ENCODE assay signal across 42 mouse cellular contexts in genomic region chr2:28897340-28897899, GRCm38 (mm10). TPM values are rescaled to one million over a fixed set of nuclear protein-coding genes. Genes with fewer than 3 reads are reported as not detected.
"Had no signal": no experiment of that assay in that cellular context is flagged by ENCODE, and none has a peak within 500 bp of the region (broad histone marks: within the 10 kb centered on the region; RNA-seq: fewer than 3 reads in every experiment).

No protein-coding gene starts in this region.

- H3K9ac ChIP-seq: limb, embryonic 12.5 days; limb, embryonic 13.5 days; limb, embryonic 15.5 days; liver, embryonic 12.5 days; liver, embryonic 13.5 days; liver, embryonic 14.5 days; liver, embryonic 15.5 days; liver, postnatal 0 days; lung, embryonic 14.5 days; lung, embryonic 15.5 days; midbrain, embryonic 12.5 days; midbrain, embryonic 13.5 days; midbrain, embryonic 15.5 days; neural tube, embryonic 12.5 days; neural tube, embryonic 13.5 days had no signal

- H3K9me3 ChIP-seq: limb, embryonic 10.5 days; limb, embryonic 12.5 days; limb, embryonic 13.5 days; limb, embryonic 15.5 days; liver, embryonic 12.5 days; liver, embryonic 13.5 days; liver, embryonic 15.5 days; lung, embryonic 15.5 days; megakaryocyte, embryonic 14.5 days; midbrain, embryonic 10.5 days; midbrain, embryonic 12.5 days; midbrain, embryonic 13.5 days; midbrain, embryonic 15.5 days; neural tube, embryonic 12.5 days; neural tube, embryonic 13.5 days had no signal

- H3K4me3 ChIP-seq: limb, embryonic 10.5 days; limb, embryonic 12.5 days; limb, embryonic 13.5 days; limb, embryonic 15.5 days; liver, embryonic 12.5 days; liver, embryonic 13.5 days; liver, embryonic 15.5 days; lung, embryonic 15.5 days; megakaryocyte, embryonic 14.5 days; midbrain, embryonic 10.5 days; midbrain, embryonic 12.5 days; midbrain, embryonic 13.5 days; midbrain, embryonic 15.5 days; myocyte; neural tube, embryonic 12.5 days; neural tube, embryonic 13.5 days had no signal

- DNase-seq: left cerebral cortex, postnatal 4 days; liver; liver, embryonic 13.5 days; liver, postnatal 0 days; lung, adult 18-20 months; lung, adult 2 months; lung, embryonic 14.5 days; lung, postnatal 10 days; lung, postnatal 14 days; lung, postnatal 36 days; lung, postnatal 4 days; midbrain, embryonic 14.5 days had no signal

- H3K27ac ChIP-seq: limb, embryonic 10.5 days; limb, embryonic 12.5 days; limb, embryonic 13.5 days; limb, embryonic 15.5 days; liver, embryonic 12.5 days; liver, embryonic 13.5 days; liver, embryonic 14.5 days; liver, embryonic 15.5 days; lung, embryonic 15.5 days; macrophage; midbrain, embryonic 10.5 days; midbrain, embryonic 12.5 days; midbrain, embryonic 13.5 days; midbrain, embryonic 15.5 days; neural tube, embryonic 12.5 days; neural tube, embryonic 13.5 days had no signal

- H3K36me3 ChIP-seq: midbrain, embryonic 15.5 days had no signal

- ATAC-seq: liver, embryonic 12.5 days; liver, postnatal 0 days; lung, postnatal 0 days; midbrain, embryonic 13.5 days; midbrain, embryonic 15.5 days; midbrain, embryonic 16.5 days had no signal

- H3K27me3 ChIP-seq: limb, embryonic 12.5 days; limb, embryonic 13.5 days; limb, embryonic 15.5 days; liver, embryonic 12.5 days; liver, embryonic 13.5 days; liver, embryonic 15.5 days; lung, embryonic 15.5 days; megakaryocyte, embryonic 14.5 days had no signal

- H3K4me1 ChIP-seq: limb, embryonic 10.5 days; limb, embryonic 12.5 days; limb, embryonic 13.5 days; limb, embryonic 15.5 days; liver, embryonic 15.5 days; megakaryocyte, embryonic 14.5 days; neural tube, embryonic 12.5 days; neural tube, embryonic 13.5 days had no signal

- H3K4me2 ChIP-seq: limb, embryonic 12.5 days; limb, embryonic 13.5 days; limb, embryonic 15.5 days; liver, embryonic 11.5 days; liver, embryonic 12.5 days; liver, embryonic 13.5 days; liver, embryonic 15.5 days; lung, embryonic 14.5 days; lung, embryonic 15.5 days; midbrain, embryonic 12.5 days; midbrain, embryonic 13.5 days; midbrain, embryonic 15.5 days; neural tube, embryonic 12.5 days; neural tube, embryonic 13.5 days had no signal

RNA-seq across cellular contexts. Expression of gene Barhl1, which starts 19.0 kb away (rescaled TPM):
- total RNA-seq: left cerebral cortex, postnatal 10 days; left cerebral cortex, postnatal 25 days; left cerebral cortex, postnatal 36 days; liver, adult 2 months; megakaryocyte progenitor cell, adult 5-6 weeks; megakaryocyte, adult 5-6 weeks; megakaryocyte-erythroid progenitor cell, adult 5-6 weeks had no signal
- polyA plus RNA-seq: limb, embryonic 10.5 days; limb, embryonic 11.5 days; limb, embryonic 12.5 days; liver, embryonic 11.5 days; liver, embryonic 12.5 days; liver, embryonic 13.5 days; liver, embryonic 14.5 days; liver, embryonic 15.5 days; liver, embryonic 16.5 days; liver, postnatal 0 days; lung, embryonic 14.5 days; lung, embryonic 15.5 days; lung, embryonic 16.5 days; macrophage had no signal
